Mouse (Mus musculus): ENCODE results near the gene Snap47.

DNA sequence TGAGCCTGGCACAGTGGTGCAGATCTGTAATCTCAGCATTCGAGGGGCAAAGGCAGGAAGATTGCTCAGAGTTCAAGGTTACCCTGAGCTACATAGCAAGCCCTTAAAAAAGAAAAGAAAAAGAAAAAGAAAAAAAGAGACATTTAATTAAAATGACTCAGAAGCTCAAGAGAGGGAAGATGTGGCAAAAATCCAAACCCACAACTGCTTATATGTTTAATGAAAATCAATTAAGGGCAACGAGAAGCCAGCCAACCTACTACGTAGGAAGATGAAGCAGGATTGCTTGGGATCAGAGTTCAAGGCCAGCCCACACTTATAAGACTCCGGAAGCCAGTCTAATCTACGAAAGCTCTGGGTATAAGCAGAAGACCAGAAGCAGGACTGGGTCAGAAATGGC is 56.5 kb downstream of the Snap47 start:
- TF ChIP-seq CTCF (IDR thresholded peaks at IDR 0.05; ENCODE audit: borderline replicate concordance, insufficient read depth, low read depth, low read length) = no peak
- TF ChIP-seq POLR2A (IDR thresholded peaks at IDR 0.05; ENCODE audit: borderline replicate concordance, insufficient read depth, low read length) = no peak
